Mouse (Mus musculus): Measurements from ENCODE around the gene Nup210l.

DNA sequence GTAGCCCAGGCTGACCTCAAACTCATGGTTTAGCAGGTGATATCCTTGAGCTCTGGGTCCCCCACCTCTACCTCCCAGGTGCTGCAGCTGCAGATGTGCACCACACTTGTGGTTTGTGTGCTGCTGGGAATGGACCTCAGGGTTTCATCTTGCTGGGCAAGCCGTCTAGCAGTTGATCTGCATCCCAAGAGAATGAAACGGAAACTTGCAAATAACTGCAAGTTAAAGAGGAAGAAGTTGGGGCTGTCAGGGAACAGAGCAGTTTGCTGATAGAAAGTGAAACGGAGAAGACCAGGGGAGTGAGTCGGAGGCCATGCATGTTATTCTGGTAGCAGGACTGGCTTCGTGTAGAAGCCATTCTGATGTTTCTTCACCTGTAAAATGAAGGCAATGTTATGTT, 21.8 kb downstream of the Nup210l start:
- TF ChIP-seq CTCF (IDR thresholded peaks at IDR 0.05; ENCODE audit: low read depth) (no peak), EP300 (IDR thresholded peaks at IDR 0.05; ENCODE audit: low read depth) (no peak)
